Mouse (Mus musculus) heart, embryonic 13.5 days (tissue): ENCODE results near the gene Cacng6. TPM values are rescaled to one million over a fixed set of nuclear protein-coding genes. Genes with fewer than 3 reads are reported as not detected.
"Not testable (repeated sequence)": the region's sequence is repeated elsewhere in the genome, so short reads cannot be mapped to it uniquely, and the experiment has no call there.

Experiments used
- ATAC-seq: fragments of 200-750 bp; cut with Nextera tagmentation; 2 replicates; pipeline ENCODE4 v1.8.0; 2017; ENCODE audit warnings: moderate TSS enrichment; ENCODE audit not compliant: insufficient number of reproducible peaks, low FRiP score, low TSS enrichment; ENCODE audit errors: extremely low read depth
- H3K27ac ChIP-seq: fragments of 300-500 bp; sonication (generic); replicated peaks from 2 replicates; pipeline ENCODE4 v1.5.1; 2015; ENCODE audit warnings: moderate library complexity, mild to moderate bottlenecking, inconsistent platforms
- H3K27me3 ChIP-seq: fragments of 300-500 bp; sonication (generic); replicated peaks from 2 replicates; pipeline ENCODE4 v1.6.1; 2015; ENCODE audit warnings: mild to moderate bottlenecking, inconsistent platforms
- H3K36me3 ChIP-seq: fragments of 300-500 bp; sonication (generic); 2 replicates; pipeline ENCODE4 v1.6.1; 2015; ENCODE audit warnings: mild to moderate bottlenecking, inconsistent platforms
- H3K4me1 ChIP-seq: fragments of 300-500 bp; sonication (generic); 2 replicates; pipeline ENCODE4 v1.6.1; 2015; ENCODE audit warnings: inconsistent platforms
- H3K4me2 ChIP-seq: fragments of 300-500 bp; sonication (generic); 2 replicates; pipeline ENCODE4 v1.6.1; 2015; ENCODE audit warnings: inconsistent platforms, mild to moderate bottlenecking, moderate library complexity
- H3K4me3 ChIP-seq: fragments of 300-500 bp; sonication (generic); 2 replicates; pipeline ENCODE4 v1.5.1; 2015; ENCODE audit warnings: moderate library complexity, mild to moderate bottlenecking, inconsistent platforms
- H3K9ac ChIP-seq: fragments of 300-500 bp; sonication (generic); 2 replicates; pipeline ENCODE4 v1.6.1; 2015; ENCODE audit warnings: inconsistent platforms, mild to moderate bottlenecking, moderate library complexity
- H3K9me3 ChIP-seq: fragments of 300-500 bp; sonication (generic); 2 replicates; pipeline ENCODE4 v1.6.1; 2016; ENCODE audit warnings: inconsistent platforms
- WGBS: fragments of 180-500 bp; shearing (Covaris S2); methylation state at CpG from one replicate; pipeline ENCODE4 v1.1.7; 2015; ENCODE audit warnings: mixed read lengths; 5-methylcytosine and 5-hydroxymethylcytosine counted together
- polyA plus RNA-seq: library from polyadenylated mRNA; unstranded; fragments of >200 nt; fragmentation: Nextera tagmentation; extraction: Ambion mirVana; gene quantifications from 2 replicates; pipeline ENCODE4 v1.2.1, GENCODE M21; 2015

The Cacng6 gene
- polyA plus RNA-seq, 1 experiment from 2014 or later, result 16.8 TPM

DNA sequence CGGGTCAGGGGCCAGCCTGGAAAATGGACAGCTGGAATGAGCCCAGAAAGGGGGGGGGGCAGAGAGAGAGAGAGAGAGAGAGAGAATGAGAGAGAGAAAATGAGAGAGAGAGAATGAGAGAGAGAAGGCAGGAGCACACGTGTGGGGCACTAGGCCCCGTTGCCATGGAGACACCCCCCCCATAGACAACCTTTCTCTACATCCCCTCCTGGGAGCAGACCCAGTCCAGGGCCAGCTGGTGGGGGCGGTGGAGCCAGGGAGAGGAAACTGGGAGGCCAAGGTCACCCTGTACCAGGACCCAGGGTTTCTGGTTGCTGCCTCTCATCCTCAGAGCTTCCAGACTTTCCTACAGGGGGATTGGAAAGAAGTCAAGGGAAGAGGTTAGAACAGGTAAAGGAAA is 32.2 kb upstream of the Cacng6 start:
- no peak for ATAC-seq
- WGBS, result 22% methylated on average over 4 of the region's 4 CpGs
- Histone ChIP-seq H3K36me3 (no peaks in the 10 kb centered on the region; the same call in 1 of the 2 replicates), H3K27ac (no peak overlapping the region), H3K9ac (no peak overlapping the region), H3K9me3 (no peaks in the 10 kb centered on the region), H3K4me3 (no peak overlapping the region), H3K27me3 (peaks cover 9% of the 10 kb centered on the region; the same call in 1 of the 2 replicates), H3K4me2 (no peak overlapping the region), H3K4me1 (peaks cover 21% of the 10 kb centered on the region)

DNA sequence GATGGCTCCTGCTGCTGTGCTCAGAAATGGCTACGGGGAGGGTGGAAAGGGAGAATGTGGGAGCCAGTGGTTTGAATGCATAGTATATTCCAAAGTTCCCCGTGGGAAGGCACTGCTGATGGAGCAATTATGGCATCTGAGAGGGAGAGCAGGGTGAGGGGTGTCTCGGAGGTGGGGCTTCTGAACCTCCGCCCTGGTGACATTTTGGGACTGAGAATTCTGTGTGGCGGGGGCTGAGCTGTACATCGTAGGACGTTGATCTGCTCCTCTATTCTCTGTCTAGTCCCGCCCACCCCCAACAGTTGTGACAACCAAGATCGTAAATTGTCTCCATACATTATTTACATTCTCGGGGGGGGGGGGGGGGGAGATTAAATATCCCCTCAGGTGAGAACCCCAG is 26.6 kb upstream of the Cacng6 start:
- no peak overlapping the region for H3K4me3 ChIP-seq
- WGBS, result 75% methylated on average over 10 of the region's 10 CpGs
- H3K9me3 ChIP-seq, result no peaks in the 10 kb centered on the region
- no peaks in the 10 kb centered on the region; the same call in 1 of the 2 replicates for H3K36me3 ChIP-seq
- H3K9ac ChIP-seq, result no peak overlapping the region
- H3K27me3 ChIP-seq, result no peaks in the 10 kb centered on the region; the same call in 1 of the 2 replicates
- no peak overlapping the region for H3K4me2 ChIP-seq
- ATAC-seq, result no peak
- no peak overlapping the region for H3K27ac ChIP-seq
- no peaks in the 10 kb centered on the region for H3K4me1 ChIP-seq

DNA sequence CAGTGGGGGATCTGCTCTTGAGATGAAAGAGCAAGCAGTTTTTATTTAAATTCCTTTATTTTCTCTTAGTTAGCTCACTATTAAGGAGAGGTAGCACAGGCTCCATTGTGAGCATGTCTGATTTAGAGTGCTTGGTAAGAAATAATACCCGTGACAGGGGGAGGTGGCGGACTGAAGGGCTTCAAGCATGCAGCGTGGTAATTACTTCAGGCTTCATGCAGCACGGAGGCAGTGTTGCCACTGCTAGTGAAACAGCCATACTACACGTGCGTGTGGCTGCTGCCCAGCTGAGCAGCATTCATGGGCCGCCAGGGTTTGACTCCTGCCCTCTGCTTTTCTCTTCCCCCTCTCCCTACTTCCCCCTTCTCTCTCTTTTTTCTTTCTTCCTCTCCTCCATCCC is 26.2 kb upstream of the Cacng6 start:
- Histone ChIP-seq H3K27ac (no peak overlapping the region), H3K9ac (no peak overlapping the region), H3K36me3 (no peaks in the 10 kb centered on the region; the same call in 1 of the 2 replicates), H3K4me1 (no peaks in the 10 kb centered on the region), H3K4me2 (no peak overlapping the region), H3K27me3 (no peaks in the 10 kb centered on the region; the same call in 1 of the 2 replicates), H3K9me3 (no peaks in the 10 kb centered on the region), H3K4me3 (no peak overlapping the region)
- 67% methylated on average over 7 of the region's 7 CpGs for WGBS
- no peak for ATAC-seq

DNA sequence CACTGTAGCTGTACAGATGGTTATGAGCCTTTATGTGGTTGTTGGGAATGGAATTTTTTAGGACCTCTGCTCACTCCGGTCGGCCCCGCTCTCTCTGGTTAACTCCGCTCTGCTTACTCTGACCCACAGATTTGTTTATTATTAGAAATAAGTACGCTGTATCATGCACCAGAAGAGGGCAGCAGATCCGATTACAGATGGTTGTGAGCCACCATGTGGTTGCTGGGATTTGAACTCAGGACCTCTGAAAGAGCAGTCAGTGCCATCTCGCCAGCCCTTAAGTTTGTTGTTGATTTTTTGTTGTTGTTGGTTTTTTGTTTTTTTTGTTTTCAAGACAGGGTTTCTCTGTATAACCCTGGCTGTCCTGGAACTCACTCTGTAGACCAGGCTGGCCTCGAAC is 25.6 kb upstream of the Cacng6 start:
- not testable (repeated sequence) for H3K4me3 ChIP-seq, H3K27me3 ChIP-seq, H3K4me2 ChIP-seq, H3K36me3 ChIP-seq, H3K27ac ChIP-seq, H3K9ac ChIP-seq, H3K4me1 ChIP-seq, ATAC-seq, H3K9me3 ChIP-seq
- WGBS, result 85% methylated on average over 8 of the region's 8 CpGs

DNA sequence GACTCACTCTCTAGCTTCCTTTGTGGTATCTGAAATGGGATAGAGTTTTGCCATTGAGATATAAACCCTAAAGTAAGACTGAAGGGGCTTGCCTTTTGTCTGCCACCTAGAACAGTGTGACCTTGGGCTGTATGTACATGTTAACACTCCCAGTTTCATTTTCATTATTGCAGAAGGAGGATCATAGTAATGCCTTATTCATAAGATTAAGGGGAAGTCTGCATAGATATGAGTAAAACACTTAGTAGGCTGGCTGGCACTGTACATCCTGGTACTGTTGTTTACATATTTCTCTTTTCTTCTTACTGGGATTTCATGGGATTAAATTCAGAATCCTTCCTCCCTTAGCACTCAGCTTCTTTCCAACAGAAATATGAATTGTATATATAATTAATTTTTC is 24.1 kb upstream of the Cacng6 start:
- Histone ChIP-seq H3K9ac (no peak overlapping the region), H3K9me3 (no peaks in the 10 kb centered on the region), H3K27ac (no peak overlapping the region), H3K4me3 (no peak overlapping the region), H3K27me3 (no peaks in the 10 kb centered on the region), H3K4me2 (no peak overlapping the region), H3K36me3 (no peaks in the 10 kb centered on the region), H3K4me1 (no peaks in the 10 kb centered on the region)
- ATAC-seq, result no peak

DNA sequence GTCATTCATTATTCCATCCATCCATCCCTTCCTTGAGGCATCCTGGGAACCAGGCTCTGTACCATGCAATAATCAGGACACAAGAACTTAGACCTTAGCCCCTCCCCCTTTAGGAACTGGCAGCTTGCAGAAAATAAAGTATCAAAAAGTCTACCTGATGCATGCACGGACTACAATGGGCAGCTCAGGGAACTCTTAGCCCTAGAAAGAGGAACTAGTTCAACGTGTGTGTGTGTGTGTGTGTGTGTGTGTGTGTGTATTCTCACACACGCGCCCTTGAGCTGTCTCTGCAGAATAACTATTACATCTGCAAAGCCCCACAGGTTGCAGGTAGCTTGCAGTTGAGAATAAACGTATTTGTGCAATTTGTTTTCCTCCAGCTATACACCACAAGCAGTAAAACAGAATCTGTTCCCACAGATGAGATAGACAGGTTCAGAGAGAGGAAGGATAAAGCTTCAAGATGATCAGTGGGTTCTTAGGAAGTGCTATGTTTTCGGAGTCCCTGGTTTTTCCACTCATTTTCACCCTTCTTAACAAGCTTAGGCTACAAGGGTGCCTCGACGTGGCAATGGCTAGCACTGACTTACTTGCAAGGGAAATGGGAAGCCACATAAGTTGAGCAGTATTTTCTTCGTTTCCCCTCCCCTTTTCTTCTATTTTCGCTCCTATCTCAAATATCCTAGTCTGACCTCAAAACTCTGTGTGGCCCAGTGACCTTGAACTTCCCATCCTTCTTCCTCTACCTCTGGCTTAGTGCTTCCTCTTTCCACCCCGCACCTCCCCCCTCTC is 14.1 kb upstream of the Cacng6 start:
- no peak overlapping the region for H3K4me2 ChIP-seq
- no peak overlapping the region for H3K27ac ChIP-seq
- H3K4me1 ChIP-seq, result peaks cover 17% of the 10 kb centered on the region
- H3K36me3 ChIP-seq, result no peaks in the 10 kb centered on the region
- H3K4me3 ChIP-seq, result no peak overlapping the region
- no peak for ATAC-seq
- H3K9me3 ChIP-seq, result no peaks in the 10 kb centered on the region
- 49% methylated on average over 11 of the region's 11 CpGs for WGBS
- H3K9ac ChIP-seq, result no peak overlapping the region
- peaks cover 60% of the 10 kb centered on the region for H3K27me3 ChIP-seq

DNA sequence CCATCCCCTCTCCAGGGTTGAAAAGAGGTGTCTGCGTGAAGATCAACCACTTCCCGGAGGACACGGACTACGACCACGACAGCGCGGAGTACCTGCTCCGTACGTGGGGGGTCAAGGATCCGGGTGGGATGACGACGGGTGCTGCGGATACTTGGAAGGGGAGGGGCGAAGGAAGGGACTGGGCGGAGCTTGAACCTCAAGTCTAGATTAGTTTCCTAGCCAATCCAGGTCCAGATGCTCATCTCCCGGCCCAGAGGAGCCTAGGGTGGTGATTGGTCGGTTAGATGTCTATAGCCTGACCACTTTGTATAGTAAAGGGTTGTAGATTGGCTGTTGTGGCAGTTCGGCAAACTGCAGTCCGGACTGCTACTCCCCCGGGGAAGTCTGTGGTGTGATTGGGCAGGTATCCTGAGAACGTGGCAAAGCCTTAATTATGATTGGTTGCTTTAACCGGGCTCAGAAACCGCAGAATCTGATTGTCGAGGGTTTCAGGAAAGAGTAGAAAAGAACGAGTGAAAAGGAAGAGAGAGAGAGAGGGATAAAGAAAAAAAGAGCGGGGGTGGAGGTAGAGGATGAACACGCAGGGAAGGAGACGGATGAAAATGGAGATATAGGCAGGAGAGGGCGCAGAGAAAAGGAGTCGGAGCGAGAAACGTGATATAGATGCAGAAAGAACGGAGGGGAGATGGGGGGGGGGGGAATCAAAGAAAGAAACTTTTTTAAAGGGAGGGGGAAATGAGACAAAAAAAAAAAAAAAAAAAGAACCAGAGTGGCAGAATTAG is 12.6 kb upstream of the Cacng6 start:
- peak; percentile 64; the same call in 1 of the 2 replicates for ATAC-seq
- Histone ChIP-seq H3K9ac (0 out of 2 replicates have a peak overlapping the region, but pooled peaks have one; percentile 50), H3K36me3 (no peaks in the 10 kb centered on the region), H3K27ac (no peak overlapping the region), H3K4me2 (peak overlapping the region; percentile 75), H3K4me1 (peaks cover 20% of the 10 kb centered on the region), H3K9me3 (no peaks in the 10 kb centered on the region), H3K4me3 (peak overlapping the region; percentile 48), H3K27me3 (peaks cover 74% of the 10 kb centered on the region)
- WGBS, result under 1% methylated on average over 31 of the region's 33 CpGs

DNA sequence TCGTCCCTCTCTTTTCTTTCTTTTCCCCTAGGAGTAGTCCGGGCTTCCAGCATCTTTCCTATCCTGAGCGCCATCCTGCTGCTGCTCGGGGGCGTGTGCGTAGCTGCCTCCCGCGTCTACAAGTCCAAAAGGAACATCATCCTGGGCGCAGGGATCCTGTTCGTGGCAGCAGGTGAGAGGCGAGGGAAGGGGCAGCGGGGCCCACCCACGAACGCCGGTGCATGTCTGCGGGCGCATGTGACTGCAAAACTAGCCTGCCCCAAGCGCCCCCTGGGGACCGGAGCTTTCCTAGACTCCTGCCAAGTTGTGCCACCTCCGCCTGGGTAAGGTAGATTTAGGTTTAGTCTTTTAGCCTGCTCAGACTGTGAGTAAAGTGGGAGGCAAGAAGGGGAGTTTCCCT is 12.0 kb upstream of the Cacng6 start:
- H3K4me3 ChIP-seq, result peak overlapping the region; percentile 48
- H3K9me3 ChIP-seq, result no peaks in the 10 kb centered on the region
- no peak overlapping the region for H3K27ac ChIP-seq
- ATAC-seq, result no peak
- 2% methylated on average over 20 of the region's 20 CpGs for WGBS
- peaks cover 81% of the 10 kb centered on the region for H3K27me3 ChIP-seq
- peaks cover 20% of the 10 kb centered on the region for H3K4me1 ChIP-seq
- H3K4me2 ChIP-seq, result peak overlapping the region; percentile 75
- 0 out of 2 replicates have a peak overlapping the region, but pooled peaks have one; percentile 12 for H3K9ac ChIP-seq
- H3K36me3 ChIP-seq, result no peaks in the 10 kb centered on the region

DNA sequence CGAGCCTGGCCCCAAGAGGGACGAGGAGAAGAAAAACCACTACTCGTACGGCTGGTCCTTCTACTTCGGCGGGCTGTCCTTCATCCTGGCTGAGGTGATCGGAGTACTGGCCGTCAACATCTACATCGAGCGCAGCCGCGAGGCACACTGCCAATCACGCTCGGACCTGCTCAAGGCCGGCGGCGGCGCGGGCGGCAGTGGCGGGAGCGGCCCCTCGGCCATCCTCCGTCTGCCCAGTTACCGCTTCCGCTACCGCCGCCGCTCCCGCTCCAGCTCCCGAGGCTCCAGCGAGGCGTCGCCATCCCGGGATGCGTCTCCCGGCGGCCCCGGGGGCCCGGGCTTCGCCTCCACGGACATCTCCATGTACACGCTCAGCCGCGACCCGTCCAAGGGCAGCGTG is 9.1 kb upstream of the Cacng6 start:
- H3K4me1 ChIP-seq, result peaks cover 20% of the 10 kb centered on the region
- peaks cover 94% of the 10 kb centered on the region for H3K27me3 ChIP-seq
- no peak overlapping the region for H3K27ac ChIP-seq
- no peaks in the 10 kb centered on the region for H3K36me3 ChIP-seq
- H3K4me2 ChIP-seq, result peak overlapping the region; percentile 98
- ATAC-seq, result no peak
- peak overlapping the region; percentile 65 for H3K4me3 ChIP-seq
- WGBS, result under 1% methylated on average over 41 of the region's 47 CpGs
- no peaks in the 10 kb centered on the region for H3K9me3 ChIP-seq
- peak overlapping the region; percentile 82 for H3K9ac ChIP-seq

DNA sequence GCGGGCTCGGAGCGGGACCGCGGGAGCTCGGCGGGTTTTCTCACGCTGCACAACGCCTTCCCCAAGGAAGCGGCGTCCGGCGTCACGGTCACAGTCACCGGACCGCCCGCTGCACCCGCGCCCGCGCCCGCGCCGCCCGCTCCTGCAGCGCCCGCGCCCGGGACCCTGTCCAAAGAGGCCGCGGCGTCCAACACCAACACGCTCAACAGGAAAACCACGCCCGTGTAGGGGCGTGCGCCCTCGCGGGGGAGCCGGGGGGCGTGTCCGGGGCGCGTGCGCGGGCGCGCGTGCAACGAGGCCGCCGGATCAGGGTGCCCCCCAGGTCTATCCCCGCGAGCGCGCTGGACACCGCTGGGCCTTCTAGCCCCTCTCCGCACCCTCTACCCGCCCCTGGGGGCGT is 8.6 kb upstream of the Cacng6 start:
- Histone ChIP-seq H3K4me1 (peaks cover 20% of the 10 kb centered on the region), H3K27ac (no peak overlapping the region), H3K9me3 (no peaks in the 10 kb centered on the region), H3K27me3 (peaks cover 94% of the 10 kb centered on the region), H3K4me2 (peak overlapping the region; percentile 98), H3K36me3 (no peaks in the 10 kb centered on the region), H3K4me3 (peak overlapping the region; percentile 65), H3K9ac (peak overlapping the region; percentile 82)
- under 1% methylated on average over 58 of the region's 60 CpGs for WGBS
- no peak for ATAC-seq

DNA sequence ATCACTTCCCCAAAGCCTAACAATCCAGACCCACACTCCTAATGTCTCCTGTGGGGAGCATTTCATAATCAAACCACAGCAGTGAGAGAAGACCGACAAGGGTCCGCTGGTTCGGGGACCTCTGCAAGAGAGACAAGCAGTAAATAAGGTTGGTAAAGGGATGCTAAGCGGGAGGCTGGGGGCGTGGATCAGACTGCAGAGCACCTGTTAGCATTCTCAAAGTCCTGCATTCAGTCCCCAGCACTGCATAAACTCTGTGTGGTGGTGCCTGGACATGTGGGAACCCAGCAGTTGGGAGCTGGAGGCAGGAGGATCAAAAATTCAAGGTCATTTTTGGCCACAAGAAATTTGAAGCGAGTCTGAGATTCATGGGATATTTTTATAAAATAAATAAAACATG is 4.1 kb upstream of the Cacng6 start:
- 46% methylated on average over 6 of the region's 6 CpGs for WGBS
- H3K4me1 ChIP-seq, result peaks cover 29% of the 10 kb centered on the region
- peaks cover 97% of the 10 kb centered on the region for H3K27me3 ChIP-seq
- no peaks in the 10 kb centered on the region for H3K9me3 ChIP-seq
- no peak overlapping the region for H3K27ac ChIP-seq
- no peak overlapping the region for H3K4me3 ChIP-seq
- H3K4me2 ChIP-seq, result no peak overlapping the region
- no peak overlapping the region for H3K9ac ChIP-seq
- no peak for ATAC-seq
- no peaks in the 10 kb centered on the region for H3K36me3 ChIP-seq
